Mouse (Mus musculus): ENCODE data around the gene Mrgprd.

DNA sequence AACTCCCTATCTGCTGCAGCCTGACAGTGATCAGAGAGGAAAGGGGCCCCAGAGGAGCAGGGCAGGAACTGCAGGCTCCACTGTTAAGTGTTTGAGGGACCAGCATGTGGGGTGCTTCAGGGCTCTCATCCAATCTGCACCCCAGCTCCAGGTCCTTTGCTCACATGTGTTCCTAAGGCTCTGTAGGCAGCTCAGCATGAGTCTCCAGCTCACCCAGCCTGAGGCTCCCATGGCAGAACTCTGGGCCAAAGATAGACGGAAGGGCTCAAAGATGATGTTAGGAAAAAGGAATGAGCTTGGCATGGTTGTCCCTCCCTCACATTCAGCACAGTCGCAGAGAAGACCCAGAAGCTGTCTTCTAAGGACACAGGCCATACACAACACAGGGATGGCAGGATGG lies 16.0 kb downstream of the Mrgprd start:
- TF ChIP-seq CTCF (IDR thresholded peaks at IDR 0.05; ENCODE audit: control insufficient read depth, insufficient read depth, insufficient replicate concordance, low read depth, low read length) (no peak), POLR2A (IDR thresholded peaks at IDR 0.05; ENCODE audit: control insufficient read depth, low read depth, low read length) (no peak)
